Mouse (Mus musculus): ENCODE data around the gene Hist1h2be.
"Not testable (repeated sequence)": the region's sequence is repeated elsewhere in the genome, so short reads cannot be mapped to it uniquely, and the experiment has no call there.

- TF ChIP-seq CTCF (IDR thresholded peaks at IDR 0.05; ENCODE audit: low read depth, low read length); POLR2A (IDR thresholded peaks at IDR 0.05; ENCODE audit: extremely low read depth, insufficient read depth, low read length): not testable (repeated sequence)
Observed at GRCm38 (mm10) chr13:23575864-23576313, 45.0 kb downstream of the Hist1h2be start.

Measured in liver, adult 2 months (tissue).